Mouse (Mus musculus) brain, embryonic 14.5 days (tissue): ENCODE data around the gene Irx2. TPM values are rescaled to one million over a fixed set of nuclear protein-coding genes. Genes with fewer than 3 reads are reported as not detected.
A peak's percentile ranks its signal among the peaks of the same experiment; 100 is the strongest.

ENCODE experiments used
- DNase-seq: peaks from one replicate; pipeline ENCODE4 v3.0.0-alpha.2; 2011; ENCODE audit warnings: low read depth
- CTCF ChIP-seq: fragments of 200-500 bp; IDR thresholded peaks from 2 replicates; pipeline ENCODE4 v1.5.1; 2012; ENCODE audit warnings: inconsistent platforms, mild to moderate bottlenecking, moderate library complexity, borderline replicate concordance; ENCODE audit not compliant: insufficient read depth, insufficient read length; ENCODE audit errors: extremely low read depth
- POLR2A ChIP-seq: fragments of 200-500 bp; IDR thresholded peaks from 2 replicates; pipeline ENCODE4 v1.6.1; 2012; ENCODE audit warnings: mild to moderate bottlenecking, inconsistent platforms, borderline replicate concordance; ENCODE audit not compliant: poor library complexity, insufficient read depth, insufficient read length, severe bottlenecking; ENCODE audit errors: extremely low read depth
- polyA plus RNA-seq: library from polyadenylated mRNA; depleted of rRNA; stranded (reverse); fragments of >200 nt; gene quantifications from 2 replicates; pipeline ENCODE4 v1.2.3, GENCODE M21; 2012; rRNA removed

The Irx2 gene
- 47.9 and 89.3 TPM in 2 replicates for polyA plus RNA-seq

DNA sequence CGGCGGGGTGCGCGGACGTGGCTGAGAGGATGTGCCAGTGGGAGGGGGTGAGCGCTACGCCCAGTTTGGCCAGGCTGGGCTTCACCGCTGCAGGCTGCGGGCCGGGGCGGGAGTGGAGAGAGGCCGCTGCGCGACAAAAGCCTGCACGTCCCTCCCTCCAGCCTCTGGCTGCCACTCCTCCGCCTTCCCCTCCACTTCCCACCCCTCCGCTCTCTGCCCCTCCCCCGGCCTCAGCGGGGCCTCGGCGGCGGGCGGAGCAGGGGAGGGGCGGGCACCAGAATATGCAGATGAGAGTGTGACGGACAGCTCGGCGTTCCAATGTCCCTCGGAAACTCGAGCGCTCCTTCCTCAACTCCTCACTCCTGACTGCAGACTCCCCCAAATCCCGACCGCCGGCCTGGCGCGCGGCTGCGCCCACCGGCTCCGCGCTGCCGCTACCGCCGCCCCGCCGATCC lies at the start of gene Irx2:
Gene Irx2, plus strand, starts transcription at position 359 of the 455 bp plus-strand sequence.
- DNase-seq = peak; percentile 96
- TF ChIP-seq CTCF (no peak), POLR2A (peak; percentile 71)

DNA sequence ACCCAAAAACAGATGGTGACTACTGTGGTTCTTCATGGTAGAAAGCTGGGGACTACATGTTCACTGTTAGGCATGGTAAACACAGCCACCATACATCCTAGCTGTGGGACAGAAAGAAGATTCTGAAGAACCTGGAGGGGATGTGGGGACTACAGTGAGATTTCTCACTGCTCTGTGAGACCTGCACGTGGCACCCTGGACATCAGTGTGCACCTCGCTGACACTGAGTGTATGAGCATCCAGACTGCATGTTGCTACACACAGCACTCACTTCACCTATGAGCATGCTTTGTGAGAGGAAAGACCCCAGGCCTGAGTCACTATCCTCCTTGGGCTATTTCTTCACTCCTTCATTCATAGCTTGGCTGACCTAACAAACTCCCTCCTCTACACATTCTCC lies 47.3 kb upstream of the Irx2 start:
- DNase-seq = no peak
- no peak for TF ChIP-seq POLR2A
- no peak for TF ChIP-seq CTCF

DNA sequence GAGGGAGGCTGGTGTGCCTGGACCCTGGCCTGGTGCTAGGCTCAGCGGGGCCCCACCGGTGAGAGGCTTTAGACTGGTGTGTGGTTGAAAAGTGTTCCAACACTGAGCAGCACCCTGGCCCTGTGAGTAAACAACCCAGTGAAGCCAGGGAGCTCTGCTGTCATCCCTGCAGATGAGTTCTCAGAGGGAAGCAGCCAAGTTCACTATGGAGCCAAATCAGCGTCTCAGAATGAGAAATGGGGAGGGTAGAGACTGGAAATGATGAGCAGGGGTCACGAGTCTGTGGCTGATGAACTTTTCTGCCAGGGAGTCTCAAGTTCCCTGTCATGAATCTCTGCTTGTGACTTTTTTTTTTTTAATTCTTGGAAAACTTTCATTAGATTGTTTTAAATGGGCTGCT lies 36.1 kb upstream of the Irx2 start:
- no peak for DNase-seq
- TF ChIP-seq CTCF (no peak), POLR2A (no peak)

GRCm38 (mm10) chr13:72593310-72593709 lies 35.3 kb upstream of the Irx2 start:
- DNase-seq = no peak
- TF ChIP-seq CTCF (no peak), POLR2A (no peak)

DNA sequence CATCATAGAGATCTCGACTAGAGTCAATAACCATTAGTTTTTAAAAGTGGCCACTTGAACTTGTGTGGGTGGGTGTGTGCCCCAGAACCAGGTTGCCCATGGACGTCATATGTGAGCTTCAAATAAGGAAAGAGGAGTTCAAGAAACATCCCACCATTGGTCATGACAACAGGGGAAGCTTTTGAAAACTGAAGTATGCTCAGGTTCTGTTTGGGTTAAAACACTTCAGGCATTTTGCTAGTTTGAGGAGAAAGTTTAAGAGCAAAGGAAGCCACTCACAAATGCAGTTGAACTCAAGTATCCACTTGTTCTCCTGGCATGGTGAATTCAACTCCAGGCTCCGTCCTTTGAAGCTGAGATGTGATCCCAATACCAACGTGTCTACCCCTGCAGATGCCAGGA lies 34.9 kb upstream of the Irx2 start:
- DNase-seq = no peak
- TF ChIP-seq POLR2A (no peak), CTCF (no peak)

DNA sequence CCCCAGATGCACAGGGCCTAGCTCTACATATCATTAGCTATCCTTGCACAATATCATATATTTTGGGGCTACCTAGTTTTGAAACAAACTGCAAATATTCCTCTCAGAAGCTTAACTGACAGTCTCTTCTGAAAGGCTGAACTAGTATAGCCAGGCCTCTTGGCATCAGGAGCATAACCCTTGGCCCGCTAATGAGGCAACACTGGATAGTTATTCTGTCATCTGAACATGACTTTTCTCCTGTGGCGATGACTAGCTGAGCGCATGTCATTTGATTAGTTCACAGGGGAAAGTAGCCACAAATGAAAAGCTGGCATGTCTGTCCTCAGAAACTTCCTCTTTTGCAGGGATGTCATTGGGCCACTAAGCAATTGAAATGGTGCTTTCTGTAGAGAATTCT lies 29.4 kb upstream of the Irx2 start:
- no peak for TF ChIP-seq POLR2A
- no peak for TF ChIP-seq CTCF
- DNase-seq = no peak

GRCm38 (mm10) chr13:72608706-72609105 lies 19.9 kb upstream of the Irx2 start:
- no peak for TF ChIP-seq POLR2A
- peak; percentile 28; the same call in 1 of the 2 replicates for TF ChIP-seq CTCF
- no peak for DNase-seq

- TF ChIP-seq CTCF (no peak), POLR2A (no peak)
- DNase-seq = no peak
Measured at GRCm38 (mm10) chr13:72610277-72610676, 18.3 kb upstream of the Irx2 start.

GRCm38 (mm10) chr13:72623926-72624846 lies 4.4 kb upstream of the Irx2 start:
- DNase-seq = peak; percentile 66
- peak; percentile 36; the same call in 1 of the 2 replicates for TF ChIP-seq CTCF
- no peak for TF ChIP-seq POLR2A

DNA sequence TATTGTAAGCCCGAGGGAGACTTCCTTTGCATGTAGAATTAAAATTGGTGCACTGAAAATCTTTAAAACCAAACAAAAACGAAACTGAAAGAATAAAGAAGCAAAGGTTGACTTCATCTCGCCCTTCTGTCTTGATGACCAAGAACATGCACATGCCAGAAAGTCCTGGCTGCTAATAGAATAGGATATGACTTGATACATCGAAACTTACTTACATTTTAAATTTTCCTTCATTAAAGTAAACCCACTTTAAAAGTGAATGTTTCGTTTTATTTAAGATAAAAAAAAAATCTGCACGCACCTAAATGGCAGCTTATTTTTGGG lies 3.8 kb upstream of the Irx2 start:
- TF ChIP-seq CTCF (no peak), POLR2A (no peak)
- peak; percentile 44 for DNase-seq

- TF ChIP-seq POLR2A = no peak
- TF ChIP-seq CTCF = peak; percentile 52; the same call in 1 of the 2 replicates
Measured at GRCm38 (mm10) chr13:72625236-72625950, 3.2 kb upstream of the Irx2 start.

GRCm38 (mm10) chr13:72627391-72628321 lies 964 bp upstream of the Irx2 start:
- peak; percentile 71 for DNase-seq
- TF ChIP-seq POLR2A (no peak), CTCF (no peak)

More at GRCm38 (mm10) chr13:72625236-72625950, 3.2 kb upstream of the Irx2 start:
- DNase-seq = peak; percentile 69
